Mouse (Mus musculus) heart, postnatal 0 days (tissue): ENCODE results near the gene Zfp566. TPM values are rescaled to one million over a fixed set of nuclear protein-coding genes. Genes with fewer than 3 reads are reported as not detected.

ENCODE experiments used
- ATAC-seq: fragments of 200-750 bp; cut with Nextera tagmentation; 2 replicates; pipeline ENCODE4 v1.8.0; 2017; ENCODE audit warnings: low read depth, moderate number of reproducible peaks, moderate library complexity; ENCODE audit not compliant: insufficient read depth
- DNase-seq: peaks from one replicate; pipeline ENCODE4 v3.0.0-alpha.2; 2016; ENCODE audit warnings: low spot score
- H3K27ac ChIP-seq: fragments of 300-500 bp; sonication (generic); 2 replicates; pipeline ENCODE4 v1.5.1; 2014; ENCODE audit warnings: low read depth, mild to moderate bottlenecking
- H3K27me3 ChIP-seq: fragments of 300-500 bp; sonication (generic); 2 replicates; pipeline ENCODE4 v1.6.1; 2014; ENCODE audit warnings: low read length, mixed read lengths; ENCODE audit not compliant: control insufficient read depth, insufficient read depth
- H3K36me3 ChIP-seq: fragments of 300-500 bp; sonication (generic); replicated peaks from 2 replicates; pipeline ENCODE4 v1.6.1; 2014; ENCODE audit warnings: low read length, mixed read lengths; ENCODE audit not compliant: control insufficient read depth, insufficient read depth
- H3K4me1 ChIP-seq: fragments of 300-500 bp; sonication (generic); 2 replicates; pipeline ENCODE4 v1.6.1; 2014; ENCODE audit warnings: antibody characterized with exemption; ENCODE audit not compliant: control insufficient read depth, insufficient read depth
- H3K4me2 ChIP-seq: fragments of 300-500 bp; sonication (generic); 2 replicates; pipeline ENCODE4 v1.6.1; 2014; ENCODE audit warnings: low read depth, mild to moderate bottlenecking, low read length, moderate library complexity
- H3K4me3 ChIP-seq: fragments of 300-500 bp; sonication (generic); 2 replicates; pipeline ENCODE4 v1.5.1; 2014; ENCODE audit warnings: low read depth, low read length
- H3K9ac ChIP-seq: fragments of 300-500 bp; sonication (generic); replicated peaks from 2 replicates; pipeline ENCODE4 v1.6.1; 2014; ENCODE audit warnings: low read depth, low read length, mixed read lengths
- H3K9me3 ChIP-seq: fragments of 300-500 bp; sonication (generic); replicated peaks from 2 replicates; pipeline ENCODE4 v1.6.1; 2016; ENCODE audit warnings: low read length; ENCODE audit not compliant: control insufficient read depth
- CTCF ChIP-seq: IDR thresholded peaks from 2 replicates; pipeline ENCODE4 v1.5.1; 2016; ENCODE audit warnings: antibody characterized with exemption, control low read depth, low read depth
- EP300 ChIP-seq: IDR thresholded peaks from 2 replicates; pipeline ENCODE4 v1.6.1; 2016; ENCODE audit warnings: antibody characterized with exemption, low read depth
- WGBS: fragments of 180-500 bp; shearing (Covaris S2); extraction: QIAGEN DNeasy Blood & Tissue Kit; methylation state at CpG from one replicate; pipeline ENCODE4 v1.1.7; 2014; 5-methylcytosine and 5-hydroxymethylcytosine counted together
- microRNA-seq: library from miRNA; unstranded; fragments of <30 nt; microRNA quantifications from one replicate; pipeline ENCODE4, GENCODE M21; 2016
- polyA plus RNA-seq: library from polyadenylated mRNA; unstranded; fragments of >200 nt; fragmentation: Nextera tagmentation; extraction: Ambion mirVana; gene quantifications from 2 replicates; pipeline ENCODE4 v1.2.1, GENCODE M21; 2015
- total RNA-seq: library from RNA; depleted of rRNA; stranded (reverse); fragments of >200 nt; gene quantifications from 2 replicates; pipeline ENCODE4 v1.2.3, GENCODE M21; 2014; ENCODE audit warnings: low replicate concordance; rRNA removed

The Zfp566 gene
- total and polyA plus RNA-seq, 2 experiments from 2014 or later, result 4.1 TPM; not detected in 1

DNA sequence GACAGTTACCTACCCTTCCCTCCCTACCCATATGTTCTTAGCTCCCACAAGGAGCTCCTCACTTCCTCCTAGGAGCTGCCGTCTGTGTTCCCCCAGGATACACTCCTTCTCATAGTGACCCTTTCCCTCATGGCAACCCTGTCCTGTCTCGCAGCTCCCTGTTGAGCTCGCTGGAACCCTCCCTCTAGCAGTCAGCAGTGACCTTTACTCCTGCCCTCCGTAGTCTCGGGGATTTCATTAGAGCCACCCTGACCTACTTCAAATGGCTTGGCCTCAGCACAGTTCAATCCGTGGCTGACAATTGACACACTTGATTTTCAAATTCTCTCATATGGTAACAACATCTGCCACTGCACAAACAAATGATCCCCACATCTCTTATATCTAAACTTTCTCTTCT is 59.6 kb downstream of the Zfp566 start:
- 26% methylated on average over 6 of the region's 6 CpGs for WGBS
- ATAC-seq, result no peak
- no peak for DNase-seq
- no peak for TF ChIP-seq CTCF
- no peak for TF ChIP-seq EP300
- H3K4me1 ChIP-seq, result no peaks in the 10 kb centered on the region
- H3K27me3 ChIP-seq, result no peaks in the 10 kb centered on the region
- H3K9me3 ChIP-seq, result no peaks in the 10 kb centered on the region
- H3K4me3 ChIP-seq, result no peak overlapping the region
- H3K36me3 ChIP-seq, result peaks cover 17% of the 10 kb centered on the region
- H3K27ac ChIP-seq, result no peak overlapping the region
- no peak overlapping the region for H3K9ac ChIP-seq
- H3K4me2 ChIP-seq, result no peak overlapping the region

GRCm38 (mm10) chr7:30028572-30028971 is 61.8 kb downstream of the Zfp566 start:
- Histone ChIP-seq H3K9ac (no peak overlapping the region), H3K36me3 (peaks cover 30% of the 10 kb centered on the region), H3K27ac (no peak overlapping the region), H3K27me3 (no peaks in the 10 kb centered on the region), H3K9me3 (no peaks in the 10 kb centered on the region), H3K4me2 (no peak overlapping the region), H3K4me1 (no peaks in the 10 kb centered on the region), H3K4me3 (no peak overlapping the region)
- 81% methylated on average over 3 of the region's 3 CpGs for WGBS
- no peak for TF ChIP-seq CTCF
- no peak for TF ChIP-seq EP300
- ATAC-seq (no peak), DNase-seq (no peak)

Small RNA genes lying within 50 kb of the gene (microRNA-seq; reads per million reads assigned to microRNA genes)
- not detected for gene Gm23368

Other genes with a start within 250 kb of the Zfp566 start
- gene Zfp940, start 236.9 kb downstream of the Zfp566 start, total RNA-seq, result 2.7 TPM in 1 of 2 replicates, not detected in the other
- gene Zfp940, start 236.9 kb downstream of the Zfp566 start, polyA plus RNA-seq, result 0.55 and 0.56 TPM in 2 replicates
- 0.70 and 0.80 TPM in 2 replicates for gene Zfp420, start 230.5 kb downstream of the Zfp566 start, total RNA-seq
- 2.2 and 2.5 TPM in 2 replicates for gene Zfp420, start 230.5 kb downstream of the Zfp566 start, polyA plus RNA-seq
- 7.5 and 12.8 TPM in 2 replicates for gene Zfp27, start 184.0 kb downstream of the Zfp566 start, total RNA-seq
- 6.5 and 7.7 TPM in 2 replicates for gene Zfp27, start 184.0 kb downstream of the Zfp566 start, polyA plus RNA-seq
- 2.5 and 5.3 TPM in 2 replicates for gene Zfp383, start 182.3 kb downstream of the Zfp566 start, total RNA-seq
- gene Zfp383, start 182.3 kb downstream of the Zfp566 start, polyA plus RNA-seq, result 2.5 and 3.0 TPM in 2 replicates
- 2.0 and 3.2 TPM in 2 replicates for gene Zfp74, start 136.4 kb downstream of the Zfp566 start, total RNA-seq
- 5.4 and 5.5 TPM in 2 replicates for gene Zfp74, start 136.4 kb downstream of the Zfp566 start, polyA plus RNA-seq
- gene Zfp568, start 106.6 kb downstream of the Zfp566 start, total RNA-seq, result 38.3 and 39.3 TPM in 2 replicates
- gene Zfp568, start 106.6 kb downstream of the Zfp566 start, polyA plus RNA-seq, result 9.5 and 13.6 TPM in 2 replicates
- gene Zfp14, start 39.1 kb downstream of the Zfp566 start, total RNA-seq, result 5.7 and 6.0 TPM in 2 replicates
- 2.2 and 2.6 TPM in 2 replicates for gene Zfp14, start 39.1 kb downstream of the Zfp566 start, polyA plus RNA-seq
- gene Zfp82, start 17.6 kb downstream of the Zfp566 start, total RNA-seq, result 0.08 and 0.54 TPM in 2 replicates
- gene Zfp82, start 17.6 kb downstream of the Zfp566 start, polyA plus RNA-seq, result 1.9 and 2.4 TPM in 2 replicates
- not detected in 2 replicates for gene Gm26920, start 117 bp downstream of the Zfp566 start, total RNA-seq
- 0.18 TPM in 1 of 2 replicates, not detected in the other for gene Gm26920, start 117 bp downstream of the Zfp566 start, polyA plus RNA-seq
- gene Zfp260, start 4.2 kb upstream of the Zfp566 start, total RNA-seq, result 33.1 and 54.8 TPM in 2 replicates
- gene Zfp260, start 4.2 kb upstream of the Zfp566 start, polyA plus RNA-seq, result 54.6 and 57.9 TPM in 2 replicates
- 2.6 and 4.5 TPM in 2 replicates for gene Zfp382, start 31.4 kb upstream of the Zfp566 start, total RNA-seq
- gene Zfp382, start 31.4 kb upstream of the Zfp566 start, polyA plus RNA-seq, result 3.8 and 4.6 TPM in 2 replicates
- gene Zfp146, start 79.2 kb upstream of the Zfp566 start, total RNA-seq, result 18.6 and 29.7 TPM in 2 replicates
- 4.4 and 5.7 TPM in 2 replicates for gene Zfp146, start 79.2 kb upstream of the Zfp566 start, polyA plus RNA-seq
- 516 and 816 TPM in 2 replicates for gene Cox7a1, start 93.6 kb upstream of the Zfp566 start, total RNA-seq
- gene Cox7a1, start 93.6 kb upstream of the Zfp566 start, polyA plus RNA-seq, result 1,339 and 1,426 TPM in 2 replicates
- gene Capns1, start 108.3 kb upstream of the Zfp566 start, total RNA-seq, result 356 and 427 TPM in 2 replicates
- gene Capns1, start 108.3 kb upstream of the Zfp566 start, polyA plus RNA-seq, result 84.4 and 88.5 TPM in 2 replicates
- 105 and 799 TPM in 2 replicates for gene Polr2i, start 141.4 kb upstream of the Zfp566 start, total RNA-seq
- gene Polr2i, start 141.4 kb upstream of the Zfp566 start, polyA plus RNA-seq, result 109 and 112 TPM in 2 replicates
- 40.0 and 80.7 TPM in 2 replicates for gene Tbcb, start 141.7 kb upstream of the Zfp566 start, total RNA-seq
- 131 and 137 TPM in 2 replicates for gene Tbcb, start 141.7 kb upstream of the Zfp566 start, polyA plus RNA-seq
- gene Ovol3, start 145.2 kb upstream of the Zfp566 start, total RNA-seq, result not detected in 2 replicates
- gene Ovol3, start 145.2 kb upstream of the Zfp566 start, polyA plus RNA-seq, result not detected in 2 replicates
- not detected in 2 replicates for gene Thap8, start 189.6 kb upstream of the Zfp566 start, total RNA-seq
- 0.33 and 0.41 TPM in 2 replicates for gene Thap8, start 189.6 kb upstream of the Zfp566 start, polyA plus RNA-seq
- 3.4 and 5.2 TPM in 2 replicates for gene Wdr62, start 189.9 kb upstream of the Zfp566 start, total RNA-seq
- gene Wdr62, start 189.9 kb upstream of the Zfp566 start, polyA plus RNA-seq, result 2.6 and 3.2 TPM in 2 replicates
- gene Clip3, start 201.2 kb upstream of the Zfp566 start, total RNA-seq, result 4.3 and 22.4 TPM in 2 replicates
- gene Clip3, start 201.2 kb upstream of the Zfp566 start, polyA plus RNA-seq, result 3.1 and 3.5 TPM in 2 replicates
- gene Alkbh6, start 218.2 kb upstream of the Zfp566 start, total RNA-seq, result 40.0 and 57.2 TPM in 2 replicates
- 63.5 and 71.2 TPM in 2 replicates for gene Alkbh6, start 218.2 kb upstream of the Zfp566 start, polyA plus RNA-seq
- 0.34 and 1.1 TPM in 2 replicates for gene Syne4, start 224.3 kb upstream of the Zfp566 start, total RNA-seq
- 1.6 TPM in 2 replicates for gene Syne4, start 224.3 kb upstream of the Zfp566 start, polyA plus RNA-seq
- 0.46 and 0.77 TPM in 2 replicates for gene E130208F15Rik, start 231.2 kb upstream of the Zfp566 start, total RNA-seq
- 2.6 and 3.1 TPM in 2 replicates for gene E130208F15Rik, start 231.2 kb upstream of the Zfp566 start, polyA plus RNA-seq
- 15.8 and 16.5 TPM in 2 replicates for gene Sdhaf1, start 233.4 kb upstream of the Zfp566 start, total RNA-seq
- 23.2 and 23.3 TPM in 2 replicates for gene Sdhaf1, start 233.4 kb upstream of the Zfp566 start, polyA plus RNA-seq